In genomic region chr2:9569220-9569619, GRCm38 (mm10) we compare ENCODE assay signal across 19 mouse cellular contexts.
A peak's percentile ranks its signal among the peaks of the same experiment; 100 is the strongest.
DNase-seq lines count a peak whose midpoint lies in the region; ATAC-seq lines count a peak whose summit lies in the region.
"Had no signal": no experiment of that assay in that cellular context is flagged by ENCODE, and none has a peak within 500 bp of the region (broad histone marks: within the 10 kb centered on the region; RNA-seq: fewer than 3 reads in every experiment).

No protein-coding gene starts in this region.

- ATAC-seq in CD4-positive, CD25-positive, alpha-beta regulatory T cell, adult 4 months, result peak; percentile 68
- peak; percentile 55 for ATAC-seq in activated CD4-positive, CD25-positive, alpha-beta regulatory T cell, adult 4 months
- ATAC-seq in inflammation-experienced regulatory T-cells, adult 6 months, result peak; percentile 77
- ATAC-seq: forebrain, embryonic 13.5 days; forebrain, embryonic 15.5 days; forebrain, postnatal 0 days; Patski had no signal

- DNase-seq in kidney, adult 9 months, result no peak
- DNase-seq in right cerebral cortex, postnatal 4 days, result no peak
- no peak for DNase-seq in heart, adult 9 months (ENCODE audit: low spot score in 2 of 2)
- DNase-seq: adrenal gland, adult 2 months; adrenal gland, postnatal 10 days; adrenal gland, postnatal 25 days; cerebellum, adult 11 months; cerebellum, adult 18-20 months; cerebellum, adult 8-10 months; cerebellum, adult 9-11 months; cerebellum, postnatal 14 days; cerebellum, postnatal 36 days; forebrain, postnatal 0 days had no signal
